ENCODE assay signal across 11 mouse cellular contexts in the genomic region with DNA sequence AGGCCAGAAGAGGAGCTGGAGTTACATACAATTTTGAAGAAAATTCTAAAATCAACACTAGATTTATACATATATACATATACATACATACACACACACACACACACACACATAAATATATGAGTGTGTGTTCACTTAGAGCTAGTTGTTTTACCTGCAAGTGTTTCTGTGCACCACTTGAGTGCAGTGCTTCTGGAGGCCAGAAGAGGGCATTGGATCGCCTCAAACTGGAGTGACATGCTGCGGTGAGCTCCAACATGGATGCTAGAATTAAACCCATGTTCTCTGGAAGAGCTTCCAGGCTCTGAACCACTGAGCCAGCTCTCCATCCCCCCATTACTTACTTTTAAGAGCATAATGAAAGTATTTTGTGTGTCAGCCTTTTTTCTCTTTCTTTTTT. TPM values are rescaled to one million over a fixed set of nuclear protein-coding genes. Genes with fewer than 3 reads are reported as not detected.
A peak's percentile ranks its signal among the peaks of the same experiment; 100 is the strongest.
DNase-seq lines count a peak whose midpoint lies in the region; ATAC-seq lines count a peak whose summit lies in the region.
"Had no signal": no experiment of that assay in that cellular context is flagged by ENCODE, and none has a peak within 500 bp of the region (broad histone marks: within the 10 kb centered on the region; RNA-seq: fewer than 3 reads in every experiment).

No protein-coding gene starts in this region.

- no peak for ATAC-seq in kidney, embryonic 16.5 days (ENCODE audit: low FRiP score, low TSS enrichment)
- ATAC-seq in megakaryocyte, adult 5-6 weeks (ENCODE audit: poor library complexity, severe bottlenecking), result peak; percentile 75
- ATAC-seq: forebrain, embryonic 16.5 days had no signal

- H3K9ac ChIP-seq in kidney, embryonic 16.5 days (replicated peaks; ENCODE audit: low read length), result no peak overlapping the region
- H3K9ac ChIP-seq: limb, embryonic 12.5 days; neural tube, embryonic 13.5 days had no signal

- no peaks in the 10 kb centered on the region for H3K9me3 ChIP-seq in kidney, embryonic 16.5 days (ENCODE audit: low read length)
- H3K9me3 ChIP-seq: limb, embryonic 12.5 days; neural tube, embryonic 13.5 days had no signal

- H3K27me3 ChIP-seq in kidney, embryonic 16.5 days (ENCODE audit: insufficient read depth, low read length), result no peaks in the 10 kb centered on the region
- H3K27me3 ChIP-seq: limb, embryonic 12.5 days; neural tube, embryonic 13.5 days had no signal

- no peak overlapping the region for H3K27ac ChIP-seq in kidney, embryonic 16.5 days (ENCODE audit: low read length)
- H3K27ac ChIP-seq: limb, embryonic 12.5 days; neural tube, embryonic 13.5 days had no signal

- peak; percentile 23 for DNase-seq in kidney, adult 18-20 months
- peak; percentile 73 for DNase-seq in ES-CJ7 (ENCODE audit: low read depth, low spot score)
- DNase-seq in embryo, embryonic 10.5 days (ENCODE audit: low spot score), result peak; percentile 36
- DNase-seq in layer of hippocampus, adult 9-11 months, result no peak
- DNase-seq in ovary, postnatal 10 days (ENCODE audit: low spot score), result no peak
- DNase-seq in cerebellum, adult 11-12 months, result no peak

- no peaks in the 10 kb centered on the region for H3K4me1 ChIP-seq in kidney, embryonic 16.5 days (ENCODE audit: insufficient read depth, low read length)
- H3K4me1 ChIP-seq: limb, embryonic 12.5 days; neural tube, embryonic 13.5 days had no signal

- H3K4me3 ChIP-seq in kidney, embryonic 16.5 days (ENCODE audit: low read length), result no peak overlapping the region
- H3K4me3 ChIP-seq: limb, embryonic 12.5 days; neural tube, embryonic 13.5 days had no signal

- WGBS in kidney, embryonic 16.5 days, result 49% methylated on average over 2 of the region's 2 CpGs

- H3K36me3 ChIP-seq in kidney, embryonic 16.5 days (ENCODE audit: insufficient read depth, low read length), result no peaks in the 10 kb centered on the region
- H3K36me3 ChIP-seq: limb, embryonic 12.5 days; neural tube, embryonic 13.5 days had no signal

- H3K4me2 ChIP-seq in kidney, embryonic 16.5 days (replicated peaks; ENCODE audit: low read depth, low read length), result no peak overlapping the region
- H3K4me2 ChIP-seq: limb, embryonic 12.5 days; neural tube, embryonic 13.5 days had no signal

RNA-seq across cellular contexts. Expression of a gene that starts 14.1 kb away (rescaled TPM):
- 3.6 and 4.2 TPM in 2 replicates for polyA plus RNA-seq in kidney, embryonic 16.5 days (2015; fragmentation: Nextera tagmentation; extraction: Ambion mirVana)
- total RNA-seq in megakaryocyte, adult 5-6 weeks (2015), result 2.3 and 2.4 TPM in 2 replicates
- total RNA-seq in megakaryocyte, adult 5-6 weeks (2017), result 0.53 and 0.77 TPM in 2 replicates

RNA-seq across cellular contexts. Expression of a gene that starts 17.6 kb away (rescaled TPM):
- 10.0 and 10.5 TPM in 2 replicates for polyA plus RNA-seq in kidney, embryonic 16.5 days (2015; fragmentation: Nextera tagmentation; extraction: Ambion mirVana)
- total RNA-seq in megakaryocyte, adult 5-6 weeks (2015), result 23.5 and 25.0 TPM in 2 replicates
- total RNA-seq in megakaryocyte, adult 5-6 weeks (2017), result 31.1 and 32.4 TPM in 2 replicates

Comparison
In these comparisons a context has a peak if more than half of its experiments do, and no peak if none do; other contexts are left out.
1. DNase-seq: peak in kidney, adult 18-20 months (single experiment), ES-CJ7 (single experiment) and embryo, embryonic 10.5 days (single experiment); none in layer of hippocampus, adult 9-11 months (single experiment), ovary, postnatal 10 days (single experiment) and cerebellum, adult 11-12 months (single experiment).